Mouse (Mus musculus) adrenal gland, adult 8-10 months (tissue): ENCODE results near the gene Rnf207. TPM values are rescaled to one million over a fixed set of nuclear protein-coding genes. Genes with fewer than 3 reads are reported as not detected.

Experiments used
- DNase-seq: peaks from one replicate; pipeline ENCODE4 v3.0.0; 2022
- total RNA-seq, 4 experiments: library from RNA; stranded (reverse); gene quantifications; 2 replicates each; pipeline ENCODE4 v1.2.4; 2022

The Rnf207 gene
- total RNA-seq, 4 experiments from 2014 or later = 0.23 to 2.2 (median 1.0) TPM

- no peak for DNase-seq
Observed at GRCm38 (mm10) chr4:152328691-152329090, 9.9 kb upstream of the Rnf207 start.

- DNase-seq = no peak
Observed at GRCm38 (mm10) chr4:152326543-152326942, 7.8 kb upstream of the Rnf207 start.

- DNase-seq = peak; percentile 94
Observed at GRCm38 (mm10) chr4:152325574-152326411, 7.0 kb upstream of the Rnf207 start, which contains the start of gene Rpl22. TSS of gene Rpl22 (plus strand) at chr4:152325742.

- DNase-seq = no peak
Observed at GRCm38 (mm10) chr4:152324641-152325562, 6.1 kb upstream of the Rnf207 start.

- DNase-seq = no peak
Observed at GRCm38 (mm10) chr4:152321464-152321863, 2.7 kb upstream of the Rnf207 start.

- DNase-seq = no peak
Observed at GRCm38 (mm10) chr4:152317631-152318033, 1.2 kb downstream of the Rnf207 start.

- no peak for DNase-seq
Observed at GRCm38 (mm10) chr4:152315498-152316213, 3.1 kb downstream of the Rnf207 start.

GRCm38 (mm10) chr4:152313934-152314333 lies 4.9 kb downstream of the Rnf207 start:
- DNase-seq = no peak

- no peak for DNase-seq
Observed at GRCm38 (mm10) chr4:152313211-152313632, 5.6 kb downstream of the Rnf207 start.

GRCm38 (mm10) chr4:152312186-152312585 lies 6.6 kb downstream of the Rnf207 start:
- no peak for DNase-seq

GRCm38 (mm10) chr4:152307542-152307941 lies 11.3 kb downstream of the Rnf207 start:
- no peak for DNase-seq

GRCm38 (mm10) chr4:152305991-152306390 lies 12.8 kb downstream of the Rnf207 start:
- no peak for DNase-seq

GRCm38 (mm10) chr4:152304685-152305084 lies 14.1 kb downstream of the Rnf207 start:
- DNase-seq = no peak

GRCm38 (mm10) chr4:152303172-152303571 lies 15.6 kb downstream of the Rnf207 start:
- DNase-seq = no peak

GRCm38 (mm10) chr4:152302012-152302411 lies 16.8 kb downstream of the Rnf207 start:
- no peak for DNase-seq

GRCm38 (mm10) chr4:152300375-152300774 lies 18.4 kb downstream of the Rnf207 start:
- DNase-seq = no peak

GRCm38 (mm10) chr4:152298836-152299235 lies 20.0 kb downstream of the Rnf207 start:
- DNase-seq = no peak

- peak; percentile 99 for DNase-seq
Observed at GRCm38 (mm10) chr4:152296874-152297861, 21.6 kb downstream of the Rnf207 start, which contains the start of gene Icmt. TSS of gene Icmt (plus strand) at chr4:152297227.

GRCm38 (mm10) chr4:152296371-152296770 lies 22.4 kb downstream of the Rnf207 start:
- no peak for DNase-seq

- DNase-seq = no peak
Observed at GRCm38 (mm10) chr4:152295916-152296315, 22.9 kb downstream of the Rnf207 start.
